Mouse (Mus musculus) ES-E14 (cell line): Measurements from ENCODE around the gene Tesc.

Experiments
- HCFC1 ChIP-seq: IDR thresholded peaks from 2 replicates; pipeline ENCODE4 v1.6.1; 2012; ENCODE audit warnings: low read length, inconsistent platforms, borderline replicate concordance; ENCODE audit not compliant: insufficient read depth
- ZC3H11A ChIP-seq: IDR thresholded peaks from 2 replicates; pipeline ENCODE4 v1.6.1; 2012; ENCODE audit warnings: low read depth, mild to moderate bottlenecking, inconsistent platforms, low read length, borderline replicate concordance

- TF ChIP-seq HCFC1, result no peak
- no peak for TF ChIP-seq ZC3H11A
Observed at GRCm38 (mm10) chr5:118071766-118072165, 44.2 kb downstream of the Tesc start.
